Mouse (Mus musculus) cerebellum, postnatal 25 days (tissue): ENCODE results near the gene AU040320.

Experiments used
- DNase-seq, 2 experiments: peaks; one replicate each; pipeline ENCODE4 v3.0.0; 2021; ENCODE audit warnings: mixed read lengths in 2 of 2

Gene AU040320

DNA sequence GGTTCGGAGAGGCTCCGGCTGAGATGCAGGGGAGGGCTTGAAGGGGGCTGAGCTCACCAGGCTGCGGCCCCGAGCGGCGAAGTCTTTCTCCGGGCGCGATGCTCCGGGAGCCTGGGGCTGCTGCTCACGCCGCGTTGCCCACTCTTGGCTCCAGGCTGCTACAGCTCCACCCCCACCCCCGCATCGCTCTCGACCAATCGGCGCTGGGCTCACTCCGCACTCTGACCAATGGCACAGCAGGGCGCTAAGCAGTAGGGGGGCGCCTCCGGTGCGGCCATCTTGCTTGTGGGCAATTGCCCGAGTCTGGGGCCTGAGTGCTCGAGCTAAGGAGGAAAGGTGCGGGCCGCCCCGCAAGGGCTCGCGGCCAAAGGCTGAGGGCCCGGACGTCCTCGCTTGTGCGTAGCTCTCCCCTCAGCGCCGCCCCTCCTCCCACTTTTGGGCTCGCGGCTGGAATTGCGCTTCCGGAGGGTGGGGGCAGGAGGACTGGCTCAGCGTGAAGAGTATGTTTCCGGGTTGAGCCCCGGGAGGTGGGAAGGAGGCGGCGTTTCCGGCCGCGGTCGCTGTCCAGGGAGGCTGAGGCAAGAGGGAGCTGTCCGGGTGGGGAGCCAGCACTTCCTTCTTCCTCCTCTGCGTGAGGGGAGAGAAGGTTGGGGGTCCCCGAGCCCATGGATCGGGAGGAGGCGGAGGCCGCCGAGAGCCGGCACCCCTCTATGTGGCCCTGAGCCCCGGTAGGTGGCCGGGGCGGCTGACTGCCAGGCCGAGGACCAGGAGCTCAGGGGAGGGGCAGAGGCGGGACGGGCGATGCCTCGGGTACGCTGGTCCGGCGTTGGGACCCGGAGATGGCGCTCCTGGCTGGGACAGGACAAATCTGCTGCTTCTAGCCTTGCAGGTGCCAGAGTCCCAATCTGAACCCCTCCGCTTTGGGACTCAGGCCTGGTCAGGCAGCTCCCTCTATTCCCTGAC is at the start of gene AU040320, which contains the start of gene Ncdn:
Gene AU040320 (plus strand): TSS at position 277 of the 963 bp plus-strand sequence.
Gene Ncdn (minus strand): TSS at position 171 of the 963 bp plus-strand sequence.
- peak; percentile 99 to 100 for DNase-seq

DNA sequence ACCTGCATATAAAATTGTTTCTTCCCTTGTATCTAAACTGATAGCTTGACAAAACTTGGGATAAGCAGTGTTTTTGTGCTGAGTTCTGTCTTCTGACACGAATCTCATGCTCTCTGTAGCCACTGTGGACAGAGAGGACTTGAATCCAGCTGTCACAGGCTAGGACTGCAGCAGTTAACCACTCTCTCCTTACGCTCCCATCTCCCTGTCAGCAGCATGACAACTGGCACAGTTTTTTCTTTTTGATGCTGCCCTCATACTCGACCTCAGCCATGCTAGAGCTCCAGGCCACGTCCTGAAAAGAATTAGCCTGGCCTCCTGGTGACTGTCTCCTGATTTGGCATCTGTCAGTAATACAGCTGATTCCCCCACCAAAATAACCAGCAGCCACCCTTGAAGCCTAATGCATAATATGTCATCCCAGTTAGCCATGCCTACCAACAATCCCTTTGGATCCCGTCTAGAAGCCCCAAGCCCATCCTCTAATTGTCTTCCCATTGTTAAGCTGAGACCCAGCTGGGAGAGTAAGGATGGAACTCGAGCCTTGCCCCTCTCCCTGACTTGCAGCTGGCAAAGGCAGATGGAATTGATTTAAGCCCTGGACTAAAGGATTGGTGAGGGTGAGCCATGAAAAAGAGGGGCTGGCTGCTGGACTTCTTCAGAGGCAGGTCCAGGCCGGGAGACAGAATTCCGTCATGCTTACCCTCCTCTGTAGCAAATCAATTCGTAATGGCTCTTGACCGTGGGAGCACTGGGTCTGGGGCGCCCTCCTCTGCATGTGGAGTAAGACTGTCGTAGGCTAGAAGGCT is 46.5 kb upstream of the AU040320 start:
- DNase-seq, result no peak

DNA sequence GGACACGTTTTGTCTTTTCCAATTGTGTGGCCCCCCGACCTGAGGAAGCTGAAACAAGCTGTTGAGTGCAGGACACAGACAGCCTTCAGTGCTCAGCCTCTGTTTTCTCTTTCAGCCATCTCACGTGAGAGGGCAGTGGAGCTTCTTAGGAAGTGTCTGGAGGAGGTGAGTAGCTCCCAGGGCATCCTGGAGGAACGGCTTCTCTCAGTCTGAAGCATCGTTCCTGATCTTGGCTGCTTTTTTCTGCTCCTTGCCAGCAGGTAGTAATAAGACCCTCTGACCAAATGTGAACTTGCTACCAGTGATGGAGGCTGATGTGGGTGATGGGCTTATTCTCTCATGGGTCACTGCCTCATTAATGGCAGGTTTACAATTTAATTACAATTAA is 45.9 kb upstream of the AU040320 start:
- DNase-seq, result no peak

DNA sequence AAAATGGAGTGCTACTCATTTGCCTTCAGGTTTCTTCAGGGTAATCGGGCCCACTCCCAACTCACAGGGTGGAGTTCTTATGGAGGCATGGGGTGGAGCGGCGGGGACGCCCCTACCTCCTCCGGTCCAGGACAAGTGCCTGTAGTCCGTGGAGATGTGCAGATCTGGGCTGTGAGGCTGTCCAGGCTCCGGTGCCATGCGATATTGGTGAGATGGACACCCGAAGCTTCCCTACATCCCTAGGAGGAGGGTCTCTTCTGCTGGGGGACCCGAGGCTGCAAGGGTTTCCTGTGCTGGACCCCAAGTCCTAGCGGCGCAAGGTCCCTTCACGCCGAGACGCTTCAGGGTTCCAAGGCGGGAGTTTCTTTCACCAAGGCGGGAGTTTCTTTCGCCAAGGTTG is 21.2 kb upstream of the AU040320 start:
- DNase-seq, result no peak

DNA sequence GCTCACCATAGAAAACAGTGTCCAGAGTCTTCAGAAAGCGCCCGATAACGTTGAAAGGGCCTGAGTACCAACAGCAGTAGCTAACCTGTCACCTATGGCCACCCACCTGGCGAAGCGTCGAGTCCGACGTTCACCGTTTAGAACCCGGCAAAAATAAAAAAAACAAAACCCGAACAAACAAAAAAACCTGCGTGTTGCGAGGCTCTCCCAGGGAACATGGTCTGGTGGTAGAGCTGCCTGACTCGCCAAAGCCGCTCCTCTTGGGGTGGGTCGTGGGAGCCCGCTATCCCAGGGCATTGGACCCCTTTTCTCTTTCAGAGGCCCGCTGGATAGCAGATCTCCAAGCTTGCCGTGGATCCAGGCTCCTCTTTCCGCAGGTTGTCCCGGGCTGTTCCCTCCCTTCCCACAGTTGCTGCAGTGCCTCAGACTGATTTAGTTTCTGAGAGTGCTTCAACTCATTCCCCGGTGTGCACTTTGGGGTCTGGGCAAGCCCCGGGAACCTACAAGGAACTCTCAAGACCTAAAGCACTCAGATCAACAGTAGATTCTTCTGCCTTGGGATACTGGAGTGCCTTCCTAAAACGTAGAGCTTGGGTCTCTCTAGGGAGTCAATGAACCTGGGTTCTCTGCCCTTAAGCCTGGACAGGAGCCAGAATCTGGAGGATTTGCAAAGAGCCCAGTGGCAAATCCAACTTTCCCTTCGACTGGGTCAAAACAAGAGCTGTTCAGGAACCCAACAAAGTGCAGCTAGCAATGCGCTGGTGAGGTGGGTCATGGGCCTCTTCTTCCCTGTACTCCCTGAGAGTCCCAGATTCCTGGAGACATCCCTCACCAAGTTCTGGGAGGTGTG is 20.6 kb upstream of the AU040320 start:
- no peak for DNase-seq

DNA sequence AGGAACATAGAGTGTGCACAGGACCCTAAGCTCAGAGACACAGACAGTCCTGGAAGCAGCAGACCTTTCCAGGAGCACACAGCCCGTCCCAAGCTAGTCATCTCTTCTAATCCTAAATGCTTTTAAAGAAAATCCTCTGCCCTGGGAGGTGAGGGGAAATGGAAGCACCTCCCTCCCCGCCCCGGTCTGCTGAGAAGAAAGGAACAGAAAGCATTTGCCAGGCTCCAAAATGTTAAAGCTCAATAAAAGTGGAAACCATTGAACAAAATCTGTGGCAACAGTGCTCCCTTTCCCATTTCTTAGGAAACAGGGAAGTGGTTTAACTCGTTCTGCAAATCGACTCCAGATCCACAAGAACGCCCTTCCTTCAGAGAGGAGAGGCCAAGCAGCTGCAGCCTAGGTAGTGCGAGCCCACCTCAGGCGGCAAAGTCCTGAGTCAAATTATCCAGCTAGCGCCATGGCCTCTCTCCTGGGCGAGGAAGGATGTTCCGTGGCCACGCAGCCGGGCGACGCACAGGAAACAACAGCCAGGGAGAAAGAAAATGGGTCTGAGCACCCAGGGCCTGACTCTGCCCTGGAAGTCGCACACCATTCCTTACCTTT is 19.2 kb upstream of the AU040320 start:
- no peak for DNase-seq

DNA sequence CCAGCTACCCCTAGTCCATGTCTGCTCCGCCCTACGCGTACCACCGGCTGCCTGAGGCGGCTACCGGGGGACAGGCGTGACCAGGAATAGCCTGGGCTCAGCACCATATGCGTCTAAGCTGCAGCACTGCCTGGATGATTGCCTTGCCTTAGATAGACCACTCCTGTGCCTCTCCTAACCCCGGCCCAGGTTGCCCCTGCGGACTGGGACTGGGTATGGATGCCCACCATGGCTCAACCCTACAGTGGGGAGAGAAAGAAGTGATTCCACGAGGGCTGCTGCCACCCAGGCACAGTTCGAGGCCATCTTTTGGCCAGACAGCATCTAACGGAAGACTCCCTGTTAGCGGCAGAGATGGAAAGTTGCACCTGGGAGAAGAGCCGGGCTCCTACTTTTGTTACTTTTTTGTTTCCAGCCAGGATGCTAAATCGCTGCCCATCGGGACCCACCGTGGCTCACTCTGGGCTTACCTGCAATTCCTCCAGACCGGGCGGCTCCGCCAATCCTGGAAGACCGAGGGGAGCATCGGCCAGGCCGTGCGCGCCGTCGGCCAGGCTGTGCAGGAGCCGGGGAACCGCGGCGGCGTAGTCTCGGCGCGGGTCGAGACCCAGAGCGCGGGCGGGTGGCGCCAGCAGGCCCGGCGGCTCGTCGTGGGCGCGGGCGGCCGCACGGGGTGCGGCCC is 18.5 kb upstream of the AU040320 start:
- DNase-seq, result no peak

DNA sequence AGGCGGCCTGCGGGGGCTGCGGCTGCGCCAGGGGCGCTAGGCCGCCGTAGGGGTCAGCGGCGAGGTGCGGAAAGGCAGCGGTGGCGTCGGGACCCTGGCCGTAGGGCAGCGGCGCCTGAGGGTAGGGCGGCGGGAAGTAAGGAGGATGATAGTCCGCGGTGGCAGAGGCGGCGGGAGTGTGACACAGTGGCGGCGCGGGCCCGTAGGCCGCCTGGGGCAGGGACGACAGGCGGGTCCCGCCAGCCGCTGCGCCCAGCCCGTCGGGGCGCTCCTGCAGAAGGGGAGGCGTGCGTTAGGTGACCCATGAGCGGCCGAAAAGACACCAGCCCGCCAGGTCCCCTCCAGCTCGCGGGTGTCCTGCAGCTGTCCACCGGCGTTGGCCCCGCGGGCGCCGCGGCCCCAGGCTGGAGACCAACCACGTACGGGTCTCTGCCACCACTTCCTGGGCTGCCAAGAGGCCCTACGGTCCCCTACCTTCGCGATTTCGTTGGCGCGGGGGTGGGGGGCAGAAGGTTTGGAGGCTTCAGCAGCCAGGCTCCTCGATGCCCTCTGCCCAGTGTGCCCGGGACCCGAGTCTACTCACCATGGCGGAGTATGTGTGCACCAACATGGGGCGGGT is 17.9 kb upstream of the AU040320 start:
- no peak for DNase-seq

DNA sequence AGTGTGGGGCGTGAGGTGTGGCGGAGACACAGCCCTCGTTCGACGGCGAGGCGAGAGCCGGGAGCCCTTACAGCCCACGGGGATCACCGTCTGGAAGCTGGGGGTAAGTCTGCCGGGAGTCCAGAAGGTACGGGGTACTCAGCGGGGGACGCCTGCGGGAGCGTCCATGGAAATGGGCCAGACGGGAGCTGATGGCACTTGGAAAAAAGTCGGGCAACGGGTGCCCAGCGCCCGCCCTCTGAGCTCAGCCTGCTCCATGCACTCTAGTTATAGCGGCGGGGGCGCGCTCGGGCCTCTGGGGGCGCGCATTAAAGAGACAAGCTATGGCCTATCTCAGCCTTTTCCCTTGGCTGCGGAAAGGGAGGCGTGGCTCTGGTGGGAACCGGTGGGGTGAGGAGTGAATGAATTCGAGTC is 17.3 kb upstream of the AU040320 start, which contains the start of gene Tfap2e:
Gene Tfap2e (minus strand): TSS at position 240 of the 414 bp plus-strand sequence.
- DNase-seq, result peak in 1 of 2 experiments; percentile 34

DNA sequence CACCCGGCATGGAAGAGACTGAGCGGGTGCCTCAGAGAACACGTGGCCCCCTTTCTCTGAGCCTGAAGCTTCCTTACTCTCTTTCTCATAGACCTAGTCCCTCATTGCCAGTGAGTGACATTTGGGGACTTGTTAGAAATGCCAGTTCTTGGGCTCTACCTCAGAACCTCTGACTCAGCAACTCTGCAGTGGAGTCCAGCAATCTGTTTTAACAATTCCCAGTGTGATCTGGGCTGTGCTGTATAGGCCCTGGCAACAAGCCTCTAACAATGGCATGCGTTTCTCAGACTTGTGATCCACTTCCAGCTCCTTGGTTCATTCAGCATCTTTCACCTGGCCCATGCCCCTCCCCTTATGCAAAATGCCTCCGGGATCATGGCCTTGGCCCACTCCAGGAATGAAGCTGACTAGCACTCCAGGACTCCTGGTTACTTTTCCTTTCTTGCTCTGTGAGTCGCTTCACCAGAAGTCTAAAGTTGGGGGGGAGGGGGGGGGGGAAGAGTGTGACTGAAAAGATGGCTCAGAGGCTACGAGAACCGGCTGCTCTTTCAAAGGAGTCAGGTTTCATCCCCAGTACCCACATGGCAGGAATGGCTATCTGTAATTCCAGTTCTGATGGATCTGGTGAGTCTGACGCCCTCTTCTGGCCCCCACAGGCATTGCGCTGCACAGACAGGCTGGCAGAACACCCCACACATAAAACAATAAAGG is 13.2 kb upstream of the AU040320 start:
- DNase-seq, result peak in 1 of 2 experiments; percentile 30

DNA sequence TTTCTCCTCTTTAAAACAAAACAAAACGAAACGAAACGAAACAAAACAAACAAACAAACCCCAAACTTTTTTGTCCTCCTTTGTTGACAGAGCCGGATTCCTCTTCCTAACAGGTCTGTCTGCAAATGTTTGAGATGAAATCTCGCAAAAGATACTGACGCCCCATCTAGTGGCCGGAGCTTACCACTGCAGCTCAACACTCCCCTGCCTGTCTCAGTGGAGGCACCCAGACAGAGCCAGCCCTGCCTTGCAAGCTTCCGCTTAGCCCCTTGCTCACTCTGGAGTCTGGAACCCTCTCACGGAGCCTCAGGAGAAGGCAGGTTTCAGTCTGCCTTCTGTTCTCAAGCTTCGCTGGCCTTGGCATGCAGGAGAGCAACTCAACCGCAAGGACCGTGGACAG is 11.9 kb upstream of the AU040320 start:
- DNase-seq, result peak; percentile 82 to 89

DNA sequence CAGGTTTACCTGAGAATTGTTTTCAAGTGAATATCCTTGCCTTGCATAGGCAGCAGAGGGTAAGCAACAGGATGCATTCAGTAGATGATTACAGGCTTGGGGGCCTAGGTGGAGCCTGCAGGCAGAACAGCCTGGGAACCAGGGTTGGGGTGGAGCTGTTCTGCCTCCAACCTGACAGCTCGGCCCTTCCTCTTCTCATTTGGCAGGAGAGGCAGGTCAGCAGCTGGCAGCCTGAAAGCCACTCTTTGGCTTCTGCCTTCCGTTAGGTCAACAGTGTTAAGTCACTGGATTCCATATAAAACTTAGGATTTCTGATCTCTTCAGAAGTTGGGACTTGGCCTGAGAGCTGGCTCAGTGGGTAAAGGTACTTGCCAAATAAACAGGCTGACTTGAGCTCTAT is 10.4 kb upstream of the AU040320 start:
- DNase-seq, result no peak

DNA sequence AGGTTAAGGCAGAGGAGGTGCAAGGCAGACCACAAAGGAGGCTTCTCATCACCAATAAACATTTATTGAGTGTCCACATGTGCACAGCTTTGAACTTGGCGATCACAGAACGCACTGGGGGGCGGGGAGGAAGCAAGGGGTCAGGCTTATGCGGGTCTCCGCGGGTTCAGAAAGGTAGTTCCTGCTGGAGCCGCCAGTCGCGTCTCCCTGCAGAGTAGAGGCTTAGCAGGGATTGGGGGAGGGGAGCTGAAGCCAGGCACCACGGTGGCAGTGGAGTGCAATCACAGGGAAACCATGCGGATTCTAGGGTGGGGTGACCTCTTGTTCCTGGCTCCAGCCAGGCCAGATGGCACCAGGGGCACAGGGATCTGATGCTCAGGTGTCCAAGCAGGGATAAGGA is 9.6 kb upstream of the AU040320 start:
- DNase-seq, result peak; percentile 20 to 30

DNA sequence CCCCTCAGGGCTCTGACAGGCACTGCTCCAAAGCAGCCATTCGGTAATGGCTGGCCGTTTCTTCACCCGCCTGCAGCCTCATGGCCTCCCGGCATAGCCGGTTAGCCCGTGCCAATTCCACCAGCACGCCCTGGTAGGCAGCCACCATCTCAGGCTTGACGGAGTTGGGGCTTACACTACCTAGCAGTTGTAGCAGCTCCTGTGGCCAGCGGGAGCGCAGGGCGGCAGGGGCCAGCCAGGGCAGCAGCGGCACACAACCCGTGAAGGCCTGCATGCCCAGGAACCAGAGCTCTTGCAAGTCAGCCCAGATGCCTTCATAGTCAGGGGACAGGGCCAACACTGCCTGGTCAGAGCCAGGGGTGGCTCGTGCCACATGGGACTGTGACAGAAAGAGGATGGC is 8.5 kb upstream of the AU040320 start:
- peak; percentile 60 to 66 for DNase-seq

DNA sequence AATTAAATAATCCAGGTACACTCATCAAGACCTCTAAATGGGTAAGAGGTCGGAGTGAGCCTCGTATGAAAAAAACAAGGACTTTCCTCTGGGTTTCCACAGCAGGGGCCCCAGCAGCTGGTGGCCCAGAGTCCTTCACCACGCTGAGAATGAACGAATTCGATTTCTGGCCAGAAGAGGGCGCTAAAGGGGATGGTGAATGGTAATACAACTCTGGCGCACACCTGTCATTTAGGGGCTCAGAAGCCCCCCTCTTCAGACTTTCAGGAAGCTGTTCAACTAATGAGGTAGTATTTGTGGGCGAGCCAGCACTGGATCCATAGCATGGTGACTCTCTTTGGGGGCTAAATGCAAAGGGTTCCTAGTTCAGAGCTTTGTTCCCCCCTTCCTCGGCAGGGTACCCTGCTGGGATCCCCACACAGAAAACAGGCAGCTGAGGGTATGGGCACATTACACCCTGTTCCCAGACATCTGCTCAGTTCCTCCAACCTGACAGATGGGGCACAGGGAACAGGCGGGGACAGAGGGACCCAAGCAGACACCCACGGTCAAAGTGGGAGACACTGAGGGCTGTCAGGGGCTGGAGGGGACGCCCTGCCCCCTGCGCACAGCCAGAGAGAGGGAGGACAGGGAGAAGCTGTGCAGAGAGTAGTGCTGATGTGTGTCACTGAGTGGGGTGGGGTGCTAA is 7.7 kb upstream of the AU040320 start:
- DNase-seq, result peak; percentile 64 to 79

DNA sequence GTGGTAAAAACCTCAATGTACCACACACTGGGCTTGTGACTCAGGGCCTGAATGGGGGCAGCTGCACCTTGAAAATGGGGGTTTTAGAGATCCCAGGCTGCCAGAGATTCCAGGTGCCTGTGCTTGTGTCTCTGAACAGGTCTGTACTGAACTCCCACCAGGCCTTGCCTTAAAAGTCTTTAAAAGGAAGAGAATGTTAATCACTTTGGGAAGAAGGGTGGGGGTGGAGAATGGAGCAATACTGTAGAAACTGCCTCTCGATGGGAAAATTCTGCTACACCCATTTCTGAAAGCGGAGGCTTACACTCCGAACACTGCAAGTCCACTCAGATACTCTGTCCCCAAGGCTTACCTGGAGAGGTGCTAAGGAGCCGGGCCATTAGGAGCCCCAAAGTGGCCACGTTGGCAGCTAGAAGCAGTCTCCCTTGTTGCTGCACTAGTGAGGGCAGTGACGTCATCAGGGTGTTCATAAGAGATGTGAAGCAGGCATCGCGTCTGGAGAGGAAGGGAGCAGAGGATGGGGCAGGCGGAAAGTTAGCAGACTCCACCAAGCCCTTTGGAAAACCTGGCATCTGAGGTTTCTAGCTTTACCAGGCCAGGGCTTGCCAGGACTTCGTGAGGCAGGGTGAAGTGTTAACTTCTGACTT is 7.0 kb upstream of the AU040320 start:
- no peak for DNase-seq

DNA sequence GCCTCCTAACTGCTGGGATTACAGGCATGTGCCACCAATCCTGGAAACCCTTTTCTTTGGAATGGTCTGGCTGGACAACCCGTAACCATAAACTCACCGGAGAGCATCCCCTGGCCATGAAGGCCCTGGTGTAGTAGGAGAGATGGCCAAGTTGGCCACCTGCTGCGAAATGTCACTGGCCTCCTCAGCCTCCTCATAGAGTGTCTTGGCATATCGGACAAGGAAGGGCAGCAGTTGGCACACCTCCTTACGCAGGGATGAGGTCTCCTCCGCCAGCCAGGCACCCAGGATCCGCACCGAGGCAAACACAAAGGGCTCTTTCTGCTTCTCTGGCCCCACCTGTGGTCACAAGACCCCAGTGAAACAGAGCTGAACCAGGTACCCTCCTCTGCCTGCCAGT is 5.0 kb upstream of the AU040320 start:
- peak; percentile 46 to 61 for DNase-seq

DNA sequence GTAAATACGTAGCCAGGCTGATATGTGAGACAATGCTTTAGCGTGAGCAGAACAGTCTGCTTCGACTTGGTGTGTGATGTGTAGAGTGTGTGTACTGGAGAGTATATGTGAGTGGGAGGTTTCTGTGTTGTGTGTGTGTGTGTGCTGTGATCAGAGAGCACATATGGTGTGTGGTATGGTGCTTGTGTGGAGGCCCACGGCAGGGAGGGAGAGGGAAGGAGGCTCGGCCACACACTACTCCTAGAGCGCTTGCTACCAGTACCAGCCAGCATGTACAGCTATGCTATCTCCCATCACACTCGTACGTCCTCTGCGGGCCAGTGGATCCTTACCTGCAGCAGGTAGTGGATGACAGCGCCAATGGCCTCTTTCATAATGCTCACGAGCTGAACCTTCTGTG is 3.8 kb upstream of the AU040320 start:
- DNase-seq, result no peak

DNA sequence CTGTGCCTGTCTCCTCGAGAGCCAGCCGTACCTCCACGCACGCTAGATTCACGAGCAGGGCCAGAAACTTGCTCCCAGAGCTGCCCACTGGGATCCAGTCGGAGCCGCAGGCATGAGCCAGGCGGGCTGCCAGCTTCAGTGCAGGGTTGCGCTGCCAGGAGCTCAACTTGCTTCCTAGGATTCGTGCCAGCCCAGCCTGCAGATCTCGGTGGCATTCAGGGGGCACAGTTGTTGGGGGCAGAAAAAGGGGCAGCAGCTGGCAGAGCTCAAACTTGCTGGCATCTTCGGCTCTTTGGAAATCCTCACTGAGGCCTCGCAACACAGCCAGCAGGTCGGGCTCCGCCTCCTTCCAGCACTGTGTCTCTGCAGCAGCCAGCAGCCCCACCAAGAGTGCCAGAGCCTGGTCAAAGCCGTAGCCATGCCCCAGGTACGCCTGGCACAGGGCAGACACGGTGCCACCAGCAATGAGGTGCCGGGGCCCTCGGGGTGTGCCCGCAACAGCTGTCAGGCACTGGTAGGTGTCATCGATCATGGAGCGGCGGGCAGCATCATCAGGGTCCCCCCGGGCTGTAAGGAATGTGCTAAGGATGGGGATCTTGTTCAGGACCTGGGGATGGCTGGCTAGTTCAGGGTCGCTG is 3.2 kb upstream of the AU040320 start:
- peak; percentile 87 to 91 for DNase-seq
